Mouse (Mus musculus): Measurements from ENCODE around the gene Ehf. TPM values are rescaled to one million over a fixed set of nuclear protein-coding genes. Genes with fewer than 3 reads are reported as not detected.

Gene Ehf
- 0.23 TPM in 1 of 2 replicates, not detected in the other for polyA plus RNA-seq (2016; fragmentation: Nextera tagmentation; extraction: Ambion mirVana)

GRCm38 (mm10) chr2:103303132-103303531, at the start of gene Ehf:
TSS of gene Ehf (minus strand) at chr2:103303278.
- Histone ChIP-seq H3K4me3 (no peak within 1 kb of the TSS), H3K27me3 (no peaks in the 10 kb centered on the region), H3K9ac (no peak within 1 kb of the TSS), H3K4me1 (0 out of 2 replicates have a peak, but pooled peaks cover 2% of the 10 kb centered on the region), H3K9me3 (replicated peaks) (no peaks in the 10 kb centered on the region), H3K27ac (no peak within 1 kb of the TSS), H3K4me2 (replicated peaks) (no peak within 1 kb of the TSS), H3K36me3 (no peaks in the 10 kb centered on the region)
- 64% methylated on average over 9 of the region's 9 CpGs for WGBS
- ATAC-seq (ENCODE audit: low FRiP score) = no peak

DNA sequence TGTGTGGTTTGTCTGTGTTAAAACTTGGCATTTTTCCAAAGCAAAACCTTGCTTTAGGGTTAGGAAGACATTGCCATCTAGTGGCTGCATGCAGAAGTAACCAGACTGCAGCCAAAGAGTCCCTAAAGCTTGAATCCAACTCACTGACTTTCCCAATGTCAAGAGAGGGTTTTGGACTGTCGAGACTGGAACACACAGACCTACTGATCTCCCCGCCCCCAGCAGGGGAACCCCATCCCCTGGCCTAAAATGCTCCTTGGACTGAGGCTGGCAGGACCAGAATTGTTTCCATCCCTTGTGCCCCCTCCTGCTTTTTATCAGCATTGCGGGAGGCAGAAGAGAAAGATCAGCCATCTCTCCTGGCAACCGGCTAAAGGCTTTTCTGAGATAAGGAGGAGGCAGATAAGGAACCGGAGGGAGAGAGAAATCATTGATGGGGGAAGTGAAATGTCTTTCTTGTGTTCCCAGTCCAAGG, 44.4 kb upstream of the Ehf start:
- Histone ChIP-seq H3K4me2 (replicated peaks) (0 out of 2 replicates have a peak overlapping the region, but pooled peaks have one; percentile 11), H3K27me3 (no peaks in the 10 kb centered on the region), H3K4me3 (no peak overlapping the region), H3K9me3 (replicated peaks) (no peaks in the 10 kb centered on the region), H3K4me1 (0 out of 2 replicates have a peak, but pooled peaks cover 3% of the 10 kb centered on the region), H3K27ac (no peak overlapping the region), H3K9ac (no peak overlapping the region), H3K36me3 (no peaks in the 10 kb centered on the region)
- ATAC-seq (ENCODE audit: low FRiP score) = no peak
- 18% methylated on average over 5 of the region's 5 CpGs for WGBS

DNA sequence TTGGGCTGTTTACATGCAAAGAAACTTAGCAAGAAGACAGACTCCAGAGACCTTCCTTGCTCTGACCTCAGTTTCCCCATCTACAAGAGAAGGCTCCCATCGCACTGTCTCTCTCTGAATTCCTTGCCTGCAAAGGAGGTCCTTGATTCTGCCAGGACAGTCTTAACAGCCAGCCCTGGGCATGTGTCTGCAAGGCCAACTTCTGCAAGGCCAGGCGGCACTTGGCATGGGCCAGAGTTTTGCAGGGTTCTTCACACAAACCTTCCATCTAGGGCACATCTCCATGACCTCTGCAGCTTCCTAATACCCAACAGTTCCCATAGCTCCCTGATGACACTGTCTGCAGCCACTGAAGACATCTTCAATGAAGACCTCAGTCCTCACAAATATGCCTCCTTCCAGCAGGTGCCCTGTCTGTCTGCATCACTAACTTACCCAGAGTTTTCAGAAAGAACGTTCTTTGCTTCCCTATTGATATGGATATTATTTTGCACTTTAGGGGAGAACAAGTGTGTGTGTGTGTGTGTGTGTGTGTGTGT, 43.7 kb upstream of the Ehf start:
- Histone ChIP-seq H3K27me3 (no peaks in the 10 kb centered on the region), H3K4me1 (0 out of 2 replicates have a peak, but pooled peaks cover 3% of the 10 kb centered on the region), H3K9me3 (replicated peaks) (no peaks in the 10 kb centered on the region), H3K36me3 (no peaks in the 10 kb centered on the region), H3K4me3 (no peak overlapping the region), H3K9ac (no peak overlapping the region), H3K27ac (no peak overlapping the region), H3K4me2 (replicated peaks) (no peak overlapping the region)
- ATAC-seq (ENCODE audit: low FRiP score) = no peak
- 74% methylated on average over 3 of the region's 3 CpGs for WGBS

DNA sequence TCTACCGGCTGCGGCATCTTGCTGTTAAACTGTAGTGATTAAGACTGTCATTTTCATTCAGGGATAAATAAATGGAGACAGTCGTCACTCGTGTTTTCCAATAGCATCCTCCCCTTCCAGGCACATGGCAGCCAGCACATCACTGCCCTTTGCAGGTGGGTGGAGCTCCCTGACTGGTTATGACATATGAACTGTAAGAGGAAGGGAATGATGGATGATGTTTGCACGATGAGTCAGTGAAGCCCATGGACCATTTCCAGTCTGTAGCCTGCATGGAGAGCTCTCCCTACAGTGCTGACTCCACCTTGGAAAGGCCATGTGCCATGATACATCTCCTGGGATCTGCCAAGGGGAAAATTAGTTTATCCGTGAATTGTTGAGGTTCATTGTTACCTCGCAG, 40.5 kb upstream of the Ehf start:
- Histone ChIP-seq H3K9me3 (replicated peaks) (no peaks in the 10 kb centered on the region), H3K4me2 (replicated peaks) (no peak overlapping the region), H3K36me3 (no peaks in the 10 kb centered on the region), H3K9ac (no peak overlapping the region), H3K4me1 (0 out of 2 replicates have a peak, but pooled peaks cover 3% of the 10 kb centered on the region), H3K27ac (no peak overlapping the region), H3K4me3 (no peak overlapping the region), H3K27me3 (no peaks in the 10 kb centered on the region)
- 82% methylated on average over 7 of the region's 7 CpGs for WGBS
- no peak for ATAC-seq (ENCODE audit: low FRiP score)

- no peak for ATAC-seq (ENCODE audit: low FRiP score)
- Histone ChIP-seq H3K36me3 (no peaks in the 10 kb centered on the region), H3K9ac (no peak overlapping the region), H3K4me2 (replicated peaks) (no peak overlapping the region), H3K27ac (no peak overlapping the region), H3K4me1 (no peaks in the 10 kb centered on the region), H3K27me3 (no peaks in the 10 kb centered on the region), H3K9me3 (replicated peaks) (no peaks in the 10 kb centered on the region), H3K4me3 (no peak overlapping the region)
- WGBS = 87% methylated on average over 1 of the region's 1 CpGs
Measured at GRCm38 (mm10) chr2:103342123-103342522, 39.0 kb upstream of the Ehf start.

GRCm38 (mm10) chr2:103341375-103341971, 38.4 kb upstream of the Ehf start:
- 87% methylated on average over 1 of the region's 1 CpGs for WGBS

GRCm38 (mm10) chr2:103338706-103339105, 35.6 kb upstream of the Ehf start:
- no peaks in the 10 kb centered on the region for H3K27me3 ChIP-seq
- ATAC-seq (ENCODE audit: low FRiP score) = no peak
- H3K9me3 ChIP-seq (replicated peaks) = no peaks in the 10 kb centered on the region
- H3K4me1 ChIP-seq = no peaks in the 10 kb centered on the region
- WGBS = 82% methylated on average over 6 of the region's 6 CpGs
- H3K9ac ChIP-seq = no peak overlapping the region
- no peak overlapping the region for H3K4me3 ChIP-seq
- no peak overlapping the region for H3K4me2 ChIP-seq (replicated peaks)
- H3K36me3 ChIP-seq = no peaks in the 10 kb centered on the region
- H3K27ac ChIP-seq = no peak overlapping the region

More at GRCm38 (mm10) chr2:103341375-103341971, 38.4 kb upstream of the Ehf start:
- H3K36me3 ChIP-seq = no peaks in the 10 kb centered on the region
- ATAC-seq (ENCODE audit: low FRiP score) = no peak
- no peak overlapping the region for H3K9ac ChIP-seq
- no peak overlapping the region for H3K4me3 ChIP-seq
- H3K4me2 ChIP-seq (replicated peaks) = no peak overlapping the region
- H3K27me3 ChIP-seq = no peaks in the 10 kb centered on the region
- no peak overlapping the region for H3K27ac ChIP-seq
- H3K9me3 ChIP-seq (replicated peaks) = no peaks in the 10 kb centered on the region
- H3K4me1 ChIP-seq = no peaks in the 10 kb centered on the region

GRCm38 (mm10) chr2:103337370-103337769, 34.3 kb upstream of the Ehf start:
- no peak overlapping the region for H3K9ac ChIP-seq
- no peaks in the 10 kb centered on the region for H3K27me3 ChIP-seq
- ATAC-seq (ENCODE audit: low FRiP score) = no peak
- H3K9me3 ChIP-seq (replicated peaks) = no peaks in the 10 kb centered on the region
- H3K36me3 ChIP-seq = no peaks in the 10 kb centered on the region
- no peak overlapping the region for H3K27ac ChIP-seq
- WGBS = 81% methylated on average over 3 of the region's 3 CpGs
- H3K4me3 ChIP-seq = no peak overlapping the region
- no peaks in the 10 kb centered on the region for H3K4me1 ChIP-seq
- no peak overlapping the region for H3K4me2 ChIP-seq (replicated peaks)

DNA sequence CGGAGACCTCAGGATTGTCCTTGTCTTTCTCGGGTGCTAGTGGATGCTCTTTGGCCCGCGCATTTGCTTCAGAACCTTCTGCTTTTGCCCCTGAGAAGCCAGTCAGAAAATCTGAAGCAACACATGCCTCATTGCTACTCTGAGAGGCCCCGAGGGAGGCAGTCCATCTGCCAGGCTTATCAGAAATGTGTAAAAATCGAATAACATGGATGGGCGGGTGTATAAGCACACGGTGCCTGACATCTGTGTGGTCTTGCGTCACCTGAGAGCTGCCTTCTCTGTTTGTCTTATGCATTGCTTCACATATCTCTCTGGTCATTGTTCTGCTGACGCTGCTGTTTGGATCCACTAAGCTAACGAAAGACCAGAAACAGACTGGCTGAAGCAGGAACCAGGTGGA, 33.5 kb upstream of the Ehf start:
- Histone ChIP-seq H3K4me1 (no peaks in the 10 kb centered on the region), H3K27me3 (no peaks in the 10 kb centered on the region), H3K9ac (no peak overlapping the region), H3K9me3 (replicated peaks) (no peaks in the 10 kb centered on the region), H3K4me3 (no peak overlapping the region), H3K4me2 (replicated peaks) (no peak overlapping the region), H3K36me3 (no peaks in the 10 kb centered on the region), H3K27ac (no peak overlapping the region)
- 83% methylated on average over 11 of the region's 11 CpGs for WGBS
- ATAC-seq (ENCODE audit: low FRiP score) = no peak

DNA sequence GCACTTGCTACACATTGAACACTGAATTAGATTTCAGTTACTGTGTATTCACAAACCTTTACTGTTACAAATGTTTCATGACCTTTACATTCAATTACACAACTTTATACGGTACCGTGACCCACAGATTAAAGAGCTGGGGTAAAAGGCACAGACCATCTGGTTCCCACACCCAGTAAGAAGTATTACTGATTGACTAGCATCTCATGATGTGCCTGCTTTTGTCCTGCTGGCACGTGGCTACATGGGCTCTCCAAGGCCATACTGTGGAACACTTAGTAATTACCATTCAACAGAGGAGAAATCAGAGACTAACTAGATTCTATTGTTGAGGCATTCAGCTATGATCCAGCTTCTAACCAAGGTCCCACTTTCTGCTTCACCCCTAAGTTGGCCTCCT, 32.9 kb upstream of the Ehf start:
- Histone ChIP-seq H3K9me3 (replicated peaks) (no peaks in the 10 kb centered on the region), H3K9ac (no peak overlapping the region), H3K4me1 (no peaks in the 10 kb centered on the region), H3K36me3 (no peaks in the 10 kb centered on the region), H3K4me3 (no peak overlapping the region), H3K27me3 (no peaks in the 10 kb centered on the region), H3K27ac (no peak overlapping the region), H3K4me2 (replicated peaks) (no peak overlapping the region)
- no peak for ATAC-seq (ENCODE audit: low FRiP score)
- WGBS = 81% methylated on average over 3 of the region's 3 CpGs

DNA sequence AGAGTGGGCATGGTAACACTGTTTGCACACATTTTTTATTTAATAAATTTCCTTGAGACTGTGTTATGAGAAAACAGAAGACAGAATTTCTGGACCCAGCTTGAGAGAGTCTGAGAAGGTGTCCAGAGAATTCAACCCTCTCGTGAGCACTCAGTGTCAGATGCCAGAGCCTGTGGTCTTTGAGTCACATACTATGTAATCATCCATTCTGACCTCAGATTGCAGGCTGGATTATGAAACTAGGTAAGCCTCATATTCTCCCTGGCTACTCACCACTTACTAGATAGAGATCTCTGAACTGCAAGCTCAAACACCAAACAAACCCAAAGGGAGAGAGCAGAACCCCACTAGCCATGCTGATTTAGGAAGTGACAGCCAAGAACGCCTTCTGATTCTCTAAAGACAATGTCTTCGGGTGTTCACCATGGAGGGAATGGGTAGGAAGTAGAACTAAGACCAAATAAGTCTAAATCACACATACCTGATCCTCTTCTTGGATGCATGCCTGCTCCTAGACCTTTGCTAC, 28.7 kb upstream of the Ehf start:
- no peaks in the 10 kb centered on the region for H3K36me3 ChIP-seq
- no peak overlapping the region for H3K9ac ChIP-seq
- 86% methylated on average over 3 of the region's 3 CpGs for WGBS
- no peaks in the 10 kb centered on the region for H3K9me3 ChIP-seq (replicated peaks)
- ATAC-seq (ENCODE audit: low FRiP score) = no peak
- no peak overlapping the region for H3K27ac ChIP-seq
- H3K4me2 ChIP-seq (replicated peaks) = no peak overlapping the region
- H3K4me3 ChIP-seq = no peak overlapping the region
- H3K27me3 ChIP-seq = no peaks in the 10 kb centered on the region
- H3K4me1 ChIP-seq = no peaks in the 10 kb centered on the region

DNA sequence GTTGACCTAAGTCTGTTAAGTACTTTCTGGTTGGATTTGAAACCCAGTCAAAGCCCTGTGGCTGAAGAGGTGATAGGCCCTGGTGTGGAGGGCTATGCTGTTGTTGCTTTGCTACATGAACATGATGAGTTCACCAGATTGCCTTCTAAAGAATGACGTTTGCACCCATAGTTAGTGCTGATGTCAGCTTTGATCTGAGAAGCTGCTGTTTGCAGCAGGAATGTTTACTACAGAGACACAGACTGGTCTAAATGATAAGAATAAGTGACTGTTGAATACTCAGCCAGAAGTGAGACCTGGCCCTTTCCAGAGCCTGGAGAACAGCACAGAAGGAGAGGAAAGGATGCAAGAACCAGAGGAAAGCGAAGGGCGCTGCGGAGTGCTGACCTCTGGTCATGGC, 25.7 kb upstream of the Ehf start:
- WGBS = 91% methylated on average over 4 of the region's 4 CpGs
- Histone ChIP-seq H3K4me2 (replicated peaks) (no peak overlapping the region), H3K4me3 (no peak overlapping the region), H3K27ac (no peak overlapping the region), H3K9ac (no peak overlapping the region), H3K4me1 (no peaks in the 10 kb centered on the region), H3K9me3 (replicated peaks) (no peaks in the 10 kb centered on the region), H3K36me3 (no peaks in the 10 kb centered on the region), H3K27me3 (no peaks in the 10 kb centered on the region)
- ATAC-seq (ENCODE audit: low FRiP score) = no peak
